Mouse (Mus musculus): ENCODE results near the gene Klre1. TPM values are rescaled to one million over a fixed set of nuclear protein-coding genes. Genes with fewer than 3 reads are reported as not detected.

The Klre1 gene
- polyA plus RNA-seq, 1 experiment from 2014 or later: not detected

- no peak for ATAC-seq (ENCODE audit: insufficient number of reproducible peaks, insufficient read depth, low FRiP score, low read depth)
- Histone ChIP-seq H3K27ac (replicated peaks in 1 of 2; ENCODE audit: control insufficient read depth in 1 of 2, insufficient read depth in 1 of 2, low read depth in 2 of 2, low read length in 2 of 2) (no peak overlapping the region), H3K27me3 (ENCODE audit: control insufficient read depth, insufficient read depth, low read length) (no peaks in the 10 kb centered on the region), H3K36me3 (ENCODE audit: control insufficient read depth, insufficient read depth, low read length) (peaks cover 37% of the 10 kb centered on the region), H3K4me3 (ENCODE audit: control insufficient read depth in 1 of 2, insufficient read depth in 1 of 2, low read depth in 1 of 2, low read length in 2 of 2) (no peak overlapping the region), H3K4me1 (ENCODE audit: control insufficient read depth in 2 of 2, insufficient read depth in 2 of 2, low read length in 2 of 2) (peaks cover 8 to 16% of the 10 kb centered on the region in 2 experiments), H3K9me3 (ENCODE audit: control insufficient read depth, low read length) (no peaks in the 10 kb centered on the region), H3K4me2 (ENCODE audit: low read length) (peak overlapping the region; percentile 88), H3K9ac (ENCODE audit: low read length) (no peak overlapping the region)
- 30% methylated on average over 4 of the region's 4 CpGs for WGBS
These were observed 42.0 kb upstream of the Klre1 start for GRCm38 (mm10) chr6:129535723-129536122.

DNA sequence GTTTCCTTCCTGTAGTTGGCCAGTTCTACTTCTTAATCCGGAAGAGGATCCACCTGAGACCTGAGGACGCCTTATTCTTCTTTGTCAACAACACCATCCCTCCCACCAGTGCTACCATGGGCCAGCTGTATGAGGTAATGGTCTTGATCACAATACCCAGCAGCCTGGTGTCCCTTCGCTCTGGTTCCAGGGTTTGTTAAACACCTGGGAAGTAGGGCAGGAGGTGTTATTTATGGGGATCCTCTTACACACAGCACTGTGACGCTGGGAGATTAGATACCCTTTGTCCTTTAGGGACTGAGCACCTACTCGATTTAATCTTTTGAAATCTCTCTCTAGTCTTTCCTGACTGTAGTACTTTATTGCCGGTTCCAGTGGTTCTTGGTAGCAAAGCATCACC, 39.1 kb upstream of the Klre1 start:
- Histone ChIP-seq H3K9me3 (ENCODE audit: control insufficient read depth, low read length) (no peaks in the 10 kb centered on the region), H3K4me2 (ENCODE audit: low read length) (no peak overlapping the region), H3K9ac (ENCODE audit: low read length) (no peak overlapping the region), H3K27ac (replicated peaks in 1 of 2; ENCODE audit: control insufficient read depth in 1 of 2, insufficient read depth in 1 of 2, low read depth in 2 of 2, low read length in 2 of 2) (no peak overlapping the region), H3K4me1 (ENCODE audit: control insufficient read depth in 2 of 2, insufficient read depth in 2 of 2, low read length in 2 of 2) (peaks cover 8 to 16% of the 10 kb centered on the region in 2 experiments), H3K4me3 (ENCODE audit: control insufficient read depth in 1 of 2, insufficient read depth in 1 of 2, low read depth in 1 of 2, low read length in 2 of 2) (no peak overlapping the region), H3K27me3 (ENCODE audit: control insufficient read depth, insufficient read depth, low read length) (no peaks in the 10 kb centered on the region), H3K36me3 (ENCODE audit: control insufficient read depth, insufficient read depth, low read length) (peaks cover 52% of the 10 kb centered on the region)
- ATAC-seq (ENCODE audit: insufficient number of reproducible peaks, insufficient read depth, low FRiP score, low read depth): no peak
- 76% methylated on average over 6 of the region's 6 CpGs for WGBS

GRCm38 (mm10) chr6:129541931-129542330, 35.8 kb upstream of the Klre1 start:
- H3K27ac ChIP-seq (replicated peaks in 1 of 2; ENCODE audit: control insufficient read depth in 1 of 2, insufficient read depth in 1 of 2, low read depth in 2 of 2, low read length in 2 of 2): no peak overlapping the region
- H3K9ac ChIP-seq (ENCODE audit: low read length): no peak overlapping the region
- H3K4me3 ChIP-seq (ENCODE audit: control insufficient read depth in 1 of 2, insufficient read depth in 1 of 2, low read depth in 1 of 2, low read length in 2 of 2): no peak overlapping the region
- H3K4me2 ChIP-seq (ENCODE audit: low read length): no peak overlapping the region
- no peak for ATAC-seq (ENCODE audit: insufficient number of reproducible peaks, insufficient read depth, low FRiP score, low read depth)
- no peaks in the 10 kb centered on the region for H3K27me3 ChIP-seq (ENCODE audit: control insufficient read depth, insufficient read depth, low read length)
- H3K36me3 ChIP-seq (ENCODE audit: control insufficient read depth, insufficient read depth, low read length): peaks cover 52% of the 10 kb centered on the region
- no peaks in the 10 kb centered on the region for H3K9me3 ChIP-seq (ENCODE audit: control insufficient read depth, low read length)
- H3K4me1 ChIP-seq (ENCODE audit: control insufficient read depth in 2 of 2, insufficient read depth in 2 of 2, low read length in 2 of 2): no peaks in the 10 kb centered on the region
- WGBS: 84% methylated on average over 9 of the region's 9 CpGs

DNA sequence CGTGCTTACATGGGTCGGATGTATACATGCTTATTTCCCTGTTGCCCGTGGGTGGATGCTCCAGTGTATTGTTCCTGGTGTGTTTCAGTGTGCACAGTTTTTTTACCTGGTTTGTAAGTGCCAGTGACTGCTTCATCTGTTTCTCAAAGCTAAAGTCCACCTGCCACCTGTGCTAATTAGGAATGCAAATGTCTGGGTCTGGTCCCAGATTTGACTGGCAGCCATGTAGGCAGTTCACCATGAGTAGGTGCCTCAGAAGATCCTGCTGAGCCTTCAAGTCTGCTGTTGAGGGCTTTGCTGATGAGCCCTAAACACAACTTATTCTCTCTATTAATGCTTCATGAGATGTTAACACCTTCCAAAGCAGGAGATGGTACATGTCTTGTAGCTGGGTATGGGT, 35.2 kb upstream of the Klre1 start:
- Histone ChIP-seq H3K9ac (ENCODE audit: low read length) (no peak overlapping the region), H3K9me3 (ENCODE audit: control insufficient read depth, low read length) (no peaks in the 10 kb centered on the region), H3K27me3 (ENCODE audit: control insufficient read depth, insufficient read depth, low read length) (no peaks in the 10 kb centered on the region), H3K4me3 (ENCODE audit: control insufficient read depth in 1 of 2, insufficient read depth in 1 of 2, low read depth in 1 of 2, low read length in 2 of 2) (no peak overlapping the region), H3K4me1 (ENCODE audit: control insufficient read depth in 2 of 2, insufficient read depth in 2 of 2, low read length in 2 of 2) (no peaks in the 10 kb centered on the region), H3K27ac (replicated peaks in 1 of 2; ENCODE audit: control insufficient read depth in 1 of 2, insufficient read depth in 1 of 2, low read depth in 2 of 2, low read length in 2 of 2) (no peak overlapping the region), H3K36me3 (ENCODE audit: control insufficient read depth, insufficient read depth, low read length) (peaks cover 46% of the 10 kb centered on the region), H3K4me2 (ENCODE audit: low read length) (no peak overlapping the region)
- ATAC-seq (ENCODE audit: insufficient number of reproducible peaks, insufficient read depth, low FRiP score, low read depth): no peak
- WGBS: 93% methylated on average over 3 of the region's 3 CpGs

DNA sequence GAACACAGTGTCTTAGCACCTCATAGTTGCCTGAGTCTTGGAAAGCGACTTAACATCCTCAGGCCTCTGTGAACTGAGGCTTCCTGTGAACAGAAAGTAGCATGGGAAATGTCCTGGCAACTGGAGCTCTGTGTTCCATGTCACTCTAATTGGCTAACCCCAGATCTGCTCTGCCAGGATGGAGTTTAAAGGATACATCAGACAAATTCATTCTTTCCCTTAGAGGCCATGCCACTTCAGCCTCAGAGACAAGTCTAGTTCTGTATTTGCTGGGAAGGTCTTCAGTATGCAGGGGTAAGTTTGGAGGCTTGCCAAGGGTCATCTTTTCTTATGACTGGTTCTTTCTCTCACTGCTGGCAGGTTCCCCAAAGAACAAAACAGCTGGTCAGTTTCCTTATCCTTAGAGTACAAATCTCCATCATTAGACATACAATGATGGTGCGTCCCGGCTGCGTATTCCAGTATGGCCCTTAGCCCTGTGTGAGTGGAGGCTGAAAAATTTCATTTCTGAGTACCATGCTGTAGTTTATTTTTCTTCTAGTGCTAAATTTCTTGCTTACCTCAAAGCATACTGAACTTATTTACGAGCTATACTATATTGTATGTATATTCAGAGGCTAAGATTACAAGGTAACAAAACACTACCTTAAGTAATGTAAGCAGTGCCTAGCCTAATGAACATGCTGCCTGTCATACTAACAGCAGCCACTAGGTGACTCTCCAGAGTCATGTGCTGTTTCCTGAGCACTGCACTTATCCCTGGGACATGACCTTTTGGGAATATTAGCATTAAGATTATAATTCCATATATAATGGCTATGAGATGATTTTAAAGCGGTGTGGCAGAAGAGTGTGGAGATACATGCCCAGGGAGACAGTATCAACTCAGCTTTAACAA, 33.7 kb upstream of the Klre1 start:
- H3K4me1 ChIP-seq (ENCODE audit: control insufficient read depth in 2 of 2, insufficient read depth in 2 of 2, low read length in 2 of 2): no peaks in the 10 kb centered on the region

GRCm38 (mm10) chr6:129547277-129547676, 30.4 kb upstream of the Klre1 start:
- ATAC-seq (ENCODE audit: insufficient number of reproducible peaks, insufficient read depth, low FRiP score, low read depth): no peak
- H3K9me3 ChIP-seq (ENCODE audit: control insufficient read depth, low read length): no peaks in the 10 kb centered on the region
- no peak overlapping the region for H3K27ac ChIP-seq (replicated peaks in 1 of 2; ENCODE audit: control insufficient read depth in 1 of 2, insufficient read depth in 1 of 2, low read depth in 2 of 2, low read length in 2 of 2)
- H3K4me1 ChIP-seq (ENCODE audit: control insufficient read depth in 2 of 2, insufficient read depth in 2 of 2, low read length in 2 of 2): no peaks in the 10 kb centered on the region
- WGBS: 80% methylated on average over 2 of the region's 2 CpGs
- no peak overlapping the region for H3K4me3 ChIP-seq (ENCODE audit: control insufficient read depth in 1 of 2, insufficient read depth in 1 of 2, low read depth in 1 of 2, low read length in 2 of 2)
- H3K36me3 ChIP-seq (ENCODE audit: control insufficient read depth, insufficient read depth, low read length): no peaks in the 10 kb centered on the region; the same call in 1 of the 2 replicates
- no peak overlapping the region for H3K9ac ChIP-seq (ENCODE audit: low read length)
- no peaks in the 10 kb centered on the region for H3K27me3 ChIP-seq (ENCODE audit: control insufficient read depth, insufficient read depth, low read length)
- H3K4me2 ChIP-seq (ENCODE audit: low read length): no peak overlapping the region

More for the DNA sequence above, 33.7 kb upstream of the Klre1 start:
- no peak overlapping the region for H3K27ac ChIP-seq (replicated peaks in 1 of 2; ENCODE audit: control insufficient read depth in 1 of 2, insufficient read depth in 1 of 2, low read depth in 2 of 2, low read length in 2 of 2)
- no peak overlapping the region for H3K4me3 ChIP-seq (ENCODE audit: control insufficient read depth in 1 of 2, insufficient read depth in 1 of 2, low read depth in 1 of 2, low read length in 2 of 2)
- H3K9ac ChIP-seq (ENCODE audit: low read length): no peak overlapping the region
- 61% methylated on average over 6 of the region's 6 CpGs for WGBS
- no peak overlapping the region for H3K4me2 ChIP-seq (ENCODE audit: low read length)
- H3K27me3 ChIP-seq (ENCODE audit: control insufficient read depth, insufficient read depth, low read length): no peaks in the 10 kb centered on the region
- no peaks in the 10 kb centered on the region for H3K9me3 ChIP-seq (ENCODE audit: control insufficient read depth, low read length)
- H3K36me3 ChIP-seq (ENCODE audit: control insufficient read depth, insufficient read depth, low read length): peaks cover 32% of the 10 kb centered on the region
- no peak for ATAC-seq (ENCODE audit: insufficient number of reproducible peaks, insufficient read depth, low FRiP score, low read depth)

GRCm38 (mm10) chr6:129548009-129548408, 29.7 kb upstream of the Klre1 start:
- Histone ChIP-seq H3K9me3 (ENCODE audit: control insufficient read depth, low read length) (no peaks in the 10 kb centered on the region), H3K27me3 (ENCODE audit: control insufficient read depth, insufficient read depth, low read length) (no peaks in the 10 kb centered on the region), H3K9ac (ENCODE audit: low read length) (no peak overlapping the region), H3K4me1 (ENCODE audit: control insufficient read depth in 2 of 2, insufficient read depth in 2 of 2, low read length in 2 of 2) (no peaks in the 10 kb centered on the region), H3K4me2 (ENCODE audit: low read length) (no peak overlapping the region), H3K4me3 (ENCODE audit: control insufficient read depth in 1 of 2, insufficient read depth in 1 of 2, low read depth in 1 of 2, low read length in 2 of 2) (no peak overlapping the region), H3K27ac (replicated peaks in 1 of 2; ENCODE audit: control insufficient read depth in 1 of 2, insufficient read depth in 1 of 2, low read depth in 2 of 2, low read length in 2 of 2) (no peak overlapping the region), H3K36me3 (ENCODE audit: control insufficient read depth, insufficient read depth, low read length) (no peaks in the 10 kb centered on the region)
- no peak for ATAC-seq (ENCODE audit: insufficient number of reproducible peaks, insufficient read depth, low FRiP score, low read depth)
- WGBS: 71% methylated on average over 3 of the region's 3 CpGs

Measured in heart, embryonic 14.5 days (tissue).